Comparison of ENCODE assay signal across 8 mouse cellular contexts in the genomic region with DNA sequence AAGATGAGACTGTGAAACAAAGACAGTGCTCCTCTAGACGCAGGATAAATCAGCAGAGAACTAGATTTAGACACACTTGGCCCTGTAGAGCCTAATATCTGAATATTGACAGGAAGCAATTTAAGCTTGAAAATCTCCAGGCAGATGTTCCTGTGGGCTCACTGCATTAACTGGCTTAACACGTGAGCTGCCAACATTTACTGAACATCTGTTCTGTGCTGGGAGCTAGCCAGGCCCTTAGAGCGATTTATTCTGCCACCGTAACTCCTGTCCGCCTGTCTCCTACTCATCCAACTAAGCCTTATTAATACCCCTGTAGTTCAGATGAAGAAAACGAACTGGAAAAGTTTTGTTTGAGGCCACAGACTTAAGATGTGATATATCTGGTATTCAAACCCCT. TPM values are rescaled to one million over a fixed set of nuclear protein-coding genes. Genes with fewer than 3 reads are reported as not detected.
A peak's percentile ranks its signal among the peaks of the same experiment; 100 is the strongest.
DNase-seq lines count a peak whose midpoint lies in the region; ATAC-seq and TF ChIP-seq lines count a peak whose summit lies in the region.

No protein-coding gene starts in this region.

- peak overlapping the region; percentile 90 for H3K4me3 ChIP-seq in heart, postnatal 0 days (ENCODE audit: low read depth, low read length)
- H3K4me3 ChIP-seq in hindbrain, embryonic 11.5 days (ENCODE audit: low read depth, low read length): peak overlapping the region; percentile 94
- H3K4me3 ChIP-seq in midbrain, embryonic 14.5 days (replicated peaks; ENCODE audit: low read depth, low read length): peak overlapping the region; percentile 94

- no peaks in the 10 kb centered on the region for H3K27me3 ChIP-seq in heart, postnatal 0 days (ENCODE audit: control insufficient read depth, insufficient read depth, low read length)
- no peaks in the 10 kb centered on the region for H3K27me3 ChIP-seq in hindbrain, embryonic 11.5 days (ENCODE audit: control insufficient read depth, insufficient read depth, low read length)
- H3K27me3 ChIP-seq in midbrain, embryonic 14.5 days (ENCODE audit: control insufficient read depth, insufficient read depth, low read length): no peaks in the 10 kb centered on the region

- H3K27ac ChIP-seq in heart, postnatal 0 days (ENCODE audit: low read depth): peak overlapping the region; percentile 88; the same call in 1 of the 2 replicates
- H3K27ac ChIP-seq in hindbrain, embryonic 11.5 days (ENCODE audit: low read depth, low read length): no peak overlapping the region
- H3K27ac ChIP-seq in midbrain, embryonic 14.5 days (replicated peaks; ENCODE audit: low read depth, low read length): no peak overlapping the region

- TF ChIP-seq EP300 in heart, postnatal 0 days (IDR thresholded peaks at IDR 0.05; ENCODE audit: low read depth): no peak

- TF ChIP-seq CTCF in heart, postnatal 0 days (IDR thresholded peaks at IDR 0.05; ENCODE audit: low read depth): no peak

- ATAC-seq in heart, postnatal 0 days (ENCODE audit: insufficient read depth, low read depth): no peak
- no peak for ATAC-seq in hindbrain, embryonic 11.5 days (ENCODE audit: low FRiP score)
- ATAC-seq in midbrain, embryonic 14.5 days (ENCODE audit: low FRiP score, low TSS enrichment): no peak

- intact Hi-C loops in left cerebral cortex, postnatal 36 days (cut with DNase I): no loop called here

- H3K36me3 ChIP-seq in heart, postnatal 0 days (replicated peaks; ENCODE audit: control insufficient read depth, insufficient read depth, low read length): peaks cover 54% of the 10 kb centered on the region
- peaks cover 15% of the 10 kb centered on the region; the same call in 1 of the 2 replicates for H3K36me3 ChIP-seq in hindbrain, embryonic 11.5 days (ENCODE audit: control insufficient read depth, insufficient read depth, low read length)
- H3K36me3 ChIP-seq in midbrain, embryonic 14.5 days (ENCODE audit: control insufficient read depth, insufficient read depth, low read length): peaks cover 53% of the 10 kb centered on the region

- H3K4me2 ChIP-seq in heart, postnatal 0 days (ENCODE audit: low read depth, low read length): peak overlapping the region; percentile 85
- peak overlapping the region; percentile 69 for H3K4me2 ChIP-seq in hindbrain, embryonic 11.5 days (replicated peaks; ENCODE audit: low read depth, low read length)
- peak overlapping the region; percentile 71 for H3K4me2 ChIP-seq in midbrain, embryonic 14.5 days (ENCODE audit: low read length)

- 5% methylated on average over 6 of the region's 6 CpGs for WGBS in heart, postnatal 0 days
- WGBS in hindbrain, embryonic 11.5 days: 25% methylated on average over 6 of the region's 6 CpGs
- 14% methylated on average over 6 of the region's 6 CpGs for WGBS in midbrain, embryonic 14.5 days

- H3K9me3 ChIP-seq in heart, postnatal 0 days (replicated peaks; ENCODE audit: control insufficient read depth, low read length): no peaks in the 10 kb centered on the region
- no peaks in the 10 kb centered on the region for H3K9me3 ChIP-seq in hindbrain, embryonic 11.5 days (ENCODE audit: control insufficient read depth, low read length)
- no peaks in the 10 kb centered on the region for H3K9me3 ChIP-seq in midbrain, embryonic 14.5 days (ENCODE audit: control insufficient read depth, low read length)

- peak overlapping the region; percentile 82 for H3K9ac ChIP-seq in heart, postnatal 0 days (replicated peaks; ENCODE audit: low read depth, low read length)
- H3K9ac ChIP-seq in hindbrain, embryonic 11.5 days (ENCODE audit: low read depth, low read length): peak overlapping the region; percentile 77
- peak overlapping the region; percentile 70 for H3K9ac ChIP-seq in midbrain, embryonic 14.5 days (replicated peaks; ENCODE audit: low read length)

- H3K4me1 ChIP-seq in heart, postnatal 0 days (ENCODE audit: control insufficient read depth, insufficient read depth): peaks cover 16% of the 10 kb centered on the region
- H3K4me1 ChIP-seq in hindbrain, embryonic 11.5 days (replicated peaks; ENCODE audit: control insufficient read depth, insufficient read depth, low read length): peaks cover 5% of the 10 kb centered on the region
- peaks cover 12% of the 10 kb centered on the region for H3K4me1 ChIP-seq in midbrain, embryonic 14.5 days (ENCODE audit: control insufficient read depth, insufficient read depth, low read length)

- DNase-seq in heart, postnatal 0 days (ENCODE audit: low spot score): no peak
- no peak for DNase-seq in heart, adult 18-20 months
- DNase-seq in Muller cell, postnatal 12 days (ENCODE audit: inconsistent ontology term): peak; percentile 34
- DNase-seq in hindbrain, embryonic 11.5 days (ENCODE audit: low spot score): no peak
- peak; percentile 13 for DNase-seq in midbrain, embryonic 14.5 days
- no peak for DNase-seq in layer of hippocampus, postnatal 25 days (ENCODE audit: extremely low spot score in 1 of 2, low spot score in 1 of 2)
- DNase-seq in left cerebral cortex, postnatal 36 days (ENCODE audit: low spot score in 2 of 2): no peak
- DNase-seq in spleen, adult 18-20 months: no peak

RNA-seq across cellular contexts. Expression of a gene that starts 1.2 kb away (rescaled TPM):
- 8.6 and 15.9 TPM in 2 replicates for total RNA-seq in heart, postnatal 0 days (2014; rRNA removed; ENCODE audit: low replicate concordance)
- polyA plus RNA-seq in heart, postnatal 0 days (2015; fragmentation: Nextera tagmentation; extraction: Ambion mirVana): 58.0 and 58.1 TPM in 2 replicates
- total RNA-seq in heart, adult 18-20 months (2021): 10 to 100 TPM; 39.3 to 40.2 TPM
- polyA plus RNA-seq in hindbrain, embryonic 11.5 days (2014; fragmentation: Nextera tagmentation; extraction: Ambion mirVana): 127 and 138 TPM in 2 replicates
- 101 and 121 TPM in 2 replicates for polyA plus RNA-seq in midbrain, embryonic 14.5 days (2014; fragmentation: Nextera tagmentation; extraction: Ambion mirVana)
- 100 to 1,000 TPM in 1 of 2 experiments, 10 to 100 TPM in 1; 90.1 to 102 TPM for total RNA-seq in layer of hippocampus, postnatal 25 days (2021)
- 100 to 1,000 TPM in 1 of 2 experiments, 10 to 100 TPM in 1; 93.9 to 102 TPM for total RNA-seq in left cerebral cortex, postnatal 36 days (2021)

RNA-seq across cellular contexts. Expression of a gene that starts 1.3 kb away (rescaled TPM):
- total RNA-seq in heart, postnatal 0 days (2014; rRNA removed; ENCODE audit: low replicate concordance): 61.2 and 91.1 TPM in 2 replicates
- polyA plus RNA-seq in heart, postnatal 0 days (2015; fragmentation: Nextera tagmentation; extraction: Ambion mirVana): 119 and 121 TPM in 2 replicates
- total RNA-seq in heart, adult 18-20 months (2021): 10 to 100 TPM; 57.0 to 58.9 TPM
- polyA plus RNA-seq in hindbrain, embryonic 11.5 days (2014; fragmentation: Nextera tagmentation; extraction: Ambion mirVana): 265 and 269 TPM in 2 replicates
- polyA plus RNA-seq in midbrain, embryonic 14.5 days (2014; fragmentation: Nextera tagmentation; extraction: Ambion mirVana): 196 and 205 TPM in 2 replicates
- total RNA-seq in layer of hippocampus, postnatal 25 days (2021): 10 to 100 TPM; 69.5 to 81.9 TPM
- total RNA-seq in left cerebral cortex, postnatal 36 days (2021): 10 to 100 TPM; 78.7 to 89.9 TPM

RNA-seq across cellular contexts. Expression of a gene that starts 24.8 kb away (rescaled TPM):
- total RNA-seq in heart, postnatal 0 days (2014; rRNA removed; ENCODE audit: low replicate concordance): 105 and 267 TPM in 2 replicates
- polyA plus RNA-seq in heart, postnatal 0 days (2015; fragmentation: Nextera tagmentation; extraction: Ambion mirVana): 179 and 181 TPM in 2 replicates
- total RNA-seq in heart, adult 18-20 months (2021): 10 to 100 TPM; 65.3 to 67.4 TPM
- 49.3 and 54.3 TPM in 2 replicates for polyA plus RNA-seq in hindbrain, embryonic 11.5 days (2014; fragmentation: Nextera tagmentation; extraction: Ambion mirVana)
- polyA plus RNA-seq in midbrain, embryonic 14.5 days (2014; fragmentation: Nextera tagmentation; extraction: Ambion mirVana): 23.9 and 39.4 TPM in 2 replicates
- 10 to 100 TPM; 33.6 to 34.2 TPM for total RNA-seq in layer of hippocampus, postnatal 25 days (2021)
- 10 to 100 TPM; 23.6 to 24.1 TPM for total RNA-seq in left cerebral cortex, postnatal 36 days (2021)

RNA-seq across cellular contexts. Expression of a gene that starts 28.1 kb away (rescaled TPM):
- total RNA-seq in heart, postnatal 0 days (2014; rRNA removed; ENCODE audit: low replicate concordance): 13.5 and 28.1 TPM in 2 replicates
- polyA plus RNA-seq in heart, postnatal 0 days (2015; fragmentation: Nextera tagmentation; extraction: Ambion mirVana): 15.5 and 15.7 TPM in 2 replicates
- 10 to 100 TPM; 30.0 to 31.3 TPM for total RNA-seq in heart, adult 18-20 months (2021)
- 12.3 and 15.9 TPM in 2 replicates for polyA plus RNA-seq in hindbrain, embryonic 11.5 days (2014; fragmentation: Nextera tagmentation; extraction: Ambion mirVana)
- polyA plus RNA-seq in midbrain, embryonic 14.5 days (2014; fragmentation: Nextera tagmentation; extraction: Ambion mirVana): 20.2 and 22.3 TPM in 2 replicates
- 10 to 100 TPM; 20.0 to 21.9 TPM for total RNA-seq in layer of hippocampus, postnatal 25 days (2021)
- 10 to 100 TPM; 20.7 to 21.9 TPM for total RNA-seq in left cerebral cortex, postnatal 36 days (2021)

RNA-seq across cellular contexts. Expression of a gene that starts 28.2 kb away (rescaled TPM):
- total RNA-seq in heart, postnatal 0 days (2014; rRNA removed; ENCODE audit: low replicate concordance): 20.0 and 21.5 TPM in 2 replicates
- 14.5 and 14.9 TPM in 2 replicates for polyA plus RNA-seq in heart, postnatal 0 days (2015; fragmentation: Nextera tagmentation; extraction: Ambion mirVana)
- total RNA-seq in heart, adult 18-20 months (2021): 10 to 100 TPM; 11.4 to 12.9 TPM
- polyA plus RNA-seq in hindbrain, embryonic 11.5 days (2014; fragmentation: Nextera tagmentation; extraction: Ambion mirVana): 27.3 and 31.9 TPM in 2 replicates
- 29.1 and 35.1 TPM in 2 replicates for polyA plus RNA-seq in midbrain, embryonic 14.5 days (2014; fragmentation: Nextera tagmentation; extraction: Ambion mirVana)
- 10 to 100 TPM; 22.1 to 25.3 TPM for total RNA-seq in layer of hippocampus, postnatal 25 days (2021)
- total RNA-seq in left cerebral cortex, postnatal 36 days (2021): 10 to 100 TPM; 23.2 to 26.9 TPM

Comparison
In these comparisons a context has a peak if more than half of its experiments do, and no peak if none do; other contexts are left out.
1. DNase-seq: peak in Muller cell, postnatal 12 days (single experiment) and midbrain, embryonic 14.5 days (single experiment); none in heart, postnatal 0 days (single experiment), heart, adult 18-20 months (0 of 2), hindbrain, embryonic 11.5 days (single experiment), layer of hippocampus, postnatal 25 days (0 of 2), left cerebral cortex, postnatal 36 days (0 of 2) and spleen, adult 18-20 months (0 of 2).
2. Peak in every context shown above with its lines, with median percentiles within 50 percentile points of each other: H3K4me2 ChIP-seq, H3K4me3 ChIP-seq and H3K9ac ChIP-seq.